Mouse (Mus musculus) NIH3T3 (cell line): ENCODE results near the gene Raet1e.
"Not testable (repeated sequence)": the region's sequence is repeated elsewhere in the genome, so short reads cannot be mapped to it uniquely, and the experiment has no call there.

ENCODE experiments used
- DNase-seq: peaks from one replicate; pipeline ENCODE4 v3.0.0-alpha.2; 2012; ENCODE audit warnings: low read depth

Gene Raet1e

GRCm38 (mm10) chr10:22165328-22166003 lies 7.1 kb downstream of the Raet1e start:
- DNase-seq = not testable (repeated sequence)

DNA sequence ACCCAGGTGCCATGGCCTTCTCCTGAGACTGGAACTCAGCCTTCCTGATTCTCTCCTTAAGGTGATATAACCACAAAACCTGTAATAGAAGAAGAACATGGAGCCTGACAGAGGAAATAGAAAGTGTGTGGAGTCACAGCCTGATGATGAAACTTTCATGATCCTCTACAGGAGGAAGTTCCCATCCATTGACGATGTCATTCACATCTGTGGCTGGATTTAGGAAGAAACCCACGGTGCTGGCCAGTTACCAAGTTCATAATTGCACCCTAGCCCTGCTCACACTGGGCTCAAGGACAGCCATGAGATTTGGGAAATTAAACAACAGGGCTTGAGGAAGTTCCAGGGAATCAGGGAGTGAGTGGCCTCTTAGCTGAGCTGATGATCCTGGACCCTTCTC lies 7.7 kb downstream of the Raet1e start:
- DNase-seq = not testable (repeated sequence)

- not testable (repeated sequence) for DNase-seq
These were observed 8.7 kb downstream of the Raet1e start for GRCm38 (mm10) chr10:22167061-22167460.

DNA sequence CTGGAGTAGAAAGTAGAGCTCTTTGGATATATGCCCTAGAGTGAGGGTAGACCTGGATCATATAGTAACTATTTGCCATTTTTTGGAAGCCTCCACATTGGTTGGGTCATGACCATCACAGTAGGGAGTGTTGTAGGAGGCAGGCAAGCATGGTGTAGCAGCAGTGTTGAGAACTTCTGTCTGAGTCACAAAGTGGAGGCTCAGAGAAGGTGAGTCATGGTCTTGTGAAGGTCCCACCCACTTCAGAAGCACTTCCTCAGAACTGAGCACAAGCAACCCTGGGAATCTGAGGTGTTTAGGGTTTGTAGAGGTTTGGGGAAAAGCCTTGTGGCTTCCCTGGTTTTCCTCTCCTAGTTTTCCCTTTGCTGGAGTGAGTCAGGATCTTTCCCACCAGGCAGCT lies 10.7 kb downstream of the Raet1e start:
- not testable (repeated sequence) for DNase-seq

GRCm38 (mm10) chr10:22172431-22173334 lies 14.3 kb downstream of the Raet1e start:
- not testable (repeated sequence) for DNase-seq

- not testable (repeated sequence) for DNase-seq
These were observed 15.2 kb downstream of the Raet1e start for GRCm38 (mm10) chr10:22173335-22174189.

GRCm38 (mm10) chr10:22174190-22174487 lies 15.8 kb downstream of the Raet1e start:
- DNase-seq = not testable (repeated sequence)

- not testable (repeated sequence) for DNase-seq
These were observed 18.1 kb downstream of the Raet1e start for GRCm38 (mm10) chr10:22176515-22176914.

- not testable (repeated sequence) for DNase-seq
These were observed 32.7 kb downstream of the Raet1e start for GRCm38 (mm10) chr10:22191035-22191434.

GRCm38 (mm10) chr10:22201352-22201751 lies 43.0 kb downstream of the Raet1e start:
- not testable (repeated sequence) for DNase-seq

DNA sequence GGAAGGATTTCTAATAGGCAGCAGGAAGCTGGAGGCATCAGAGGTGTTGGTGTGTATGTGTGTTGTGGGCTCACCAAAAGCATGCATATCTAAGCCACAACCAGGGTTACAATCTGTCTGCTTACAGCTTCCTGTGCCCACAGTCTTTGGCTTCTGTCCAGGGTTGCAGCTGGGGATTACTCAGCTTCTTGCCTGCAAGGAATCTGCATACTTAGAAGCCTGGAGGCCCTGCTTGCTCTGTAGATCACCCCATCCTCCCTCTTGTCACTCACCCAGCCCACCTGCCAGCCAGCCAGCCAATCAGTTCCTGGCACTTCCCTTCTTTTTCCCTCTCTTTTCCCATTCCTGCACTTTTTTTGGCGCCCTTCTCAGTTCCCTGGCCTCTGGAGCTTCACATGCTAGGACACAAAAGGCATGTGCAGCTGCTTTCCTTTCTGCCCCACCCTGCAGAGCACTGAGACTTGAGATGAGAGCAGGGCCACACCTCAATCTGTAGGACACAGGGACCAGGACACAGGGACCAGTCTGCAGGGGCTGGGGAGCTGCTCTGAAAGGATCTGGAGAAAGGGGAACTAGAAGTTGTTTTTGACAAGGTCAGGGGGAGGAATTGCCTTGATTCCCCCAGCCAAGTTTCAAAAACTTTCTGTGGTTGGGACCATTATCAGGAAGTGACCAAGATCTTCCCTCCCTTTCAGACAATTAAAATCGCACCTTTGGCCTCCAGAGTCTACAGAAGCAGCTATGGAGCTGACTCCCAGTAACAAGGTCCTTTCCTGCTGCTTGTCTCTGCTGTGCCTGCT lies 44.6 kb downstream of the Raet1e start:
- DNase-seq = not testable (repeated sequence)

DNA sequence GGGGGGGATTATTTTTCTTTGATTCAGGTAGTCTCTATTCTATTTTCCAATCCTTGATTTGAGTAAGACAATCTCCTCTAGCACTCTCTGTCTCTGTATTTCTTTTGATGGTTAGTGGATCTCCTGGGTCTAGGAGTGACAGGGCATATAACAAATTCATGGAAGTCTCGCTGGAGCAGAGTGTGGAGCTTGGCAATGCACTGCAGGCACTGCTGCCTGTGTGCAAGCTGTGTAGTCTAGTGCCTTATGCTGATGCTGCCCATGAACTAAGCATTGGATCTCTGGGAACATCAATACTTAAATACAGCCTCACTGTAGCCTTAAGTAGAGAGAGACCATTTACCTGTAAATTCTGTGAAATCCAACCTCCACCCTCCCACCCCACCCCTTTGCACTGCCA lies 48.1 kb downstream of the Raet1e start:
- not testable (repeated sequence) for DNase-seq

- DNase-seq = peak; percentile 87
These were observed 53.8 kb downstream of the Raet1e start for GRCm38 (mm10) chr10:22212012-22212696.

- DNase-seq = not testable (repeated sequence)
These were observed 65.3 kb downstream of the Raet1e start for GRCm38 (mm10) chr10:22223474-22224349.

GRCm38 (mm10) chr10:22265060-22265459 lies 106.7 kb downstream of the Raet1e start:
- DNase-seq = no peak

GRCm38 (mm10) chr10:22270879-22271786 lies 112.8 kb downstream of the Raet1e start:
- not testable (repeated sequence) for DNase-seq

DNA sequence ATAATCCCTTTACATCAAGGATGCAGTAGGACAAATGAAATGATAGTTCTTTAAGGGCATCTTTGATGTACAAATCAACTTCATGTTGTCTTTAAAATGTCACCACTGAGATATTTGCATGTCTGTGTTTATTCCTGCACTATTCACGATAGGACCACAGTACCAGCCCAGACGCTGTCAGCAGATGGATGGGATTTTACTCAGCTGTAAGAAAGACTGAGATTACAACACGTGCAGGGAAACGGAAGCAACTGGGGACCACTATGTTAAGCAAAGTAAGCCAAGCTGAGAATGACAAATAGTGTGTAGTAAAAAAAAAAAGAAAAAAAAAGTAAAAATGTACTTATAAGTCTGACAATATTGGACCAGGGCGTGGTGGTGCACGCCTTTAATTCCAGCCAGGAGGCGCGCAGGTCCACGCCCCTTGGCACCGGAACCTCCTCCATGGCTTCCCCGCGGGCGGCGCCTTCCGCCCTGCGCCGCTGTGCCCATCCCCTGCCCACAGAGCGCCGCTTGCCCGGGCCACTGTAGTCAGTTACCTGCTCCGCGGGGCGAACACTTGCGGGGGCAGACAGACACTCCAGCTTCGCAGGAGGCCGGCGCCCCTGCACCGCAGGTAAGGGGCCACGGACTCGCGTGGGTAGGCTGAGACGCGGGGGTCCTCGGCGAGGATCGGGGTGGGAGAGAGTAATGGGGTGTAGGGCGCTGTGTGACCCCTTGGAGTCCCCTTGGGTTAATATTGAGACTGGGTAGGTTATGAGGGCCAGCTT lies 114.7 kb downstream of the Raet1e start:
- DNase-seq = not testable (repeated sequence)
